8 mouse cellular contexts compared by ENCODE assay signal in genomic region chr7:137321961-137322784, GRCm38 (mm10). TPM values are rescaled to one million over a fixed set of nuclear protein-coding genes. Genes with fewer than 3 reads are reported as not detected.
DNase-seq lines count a peak whose midpoint lies in the region; ATAC-seq lines count a peak whose summit lies in the region.

No protein-coding gene starts in this region.

- H3K9ac ChIP-seq in heart, embryonic 13.5 days, result peak overlapping the region; percentile 70
- H3K9ac ChIP-seq in embryonic facial prominence, embryonic 13.5 days, result peak overlapping the region; percentile 74
- no peak overlapping the region for H3K9ac ChIP-seq in intestine, embryonic 14.5 days (ENCODE audit: low read length)

- H3K4me2 ChIP-seq in heart, embryonic 13.5 days, result peak overlapping the region; percentile 71
- H3K4me2 ChIP-seq in embryonic facial prominence, embryonic 13.5 days, result peak overlapping the region; percentile 91
- H3K4me2 ChIP-seq in intestine, embryonic 14.5 days (ENCODE audit: low read length), result peak overlapping the region; percentile 62

- H3K27ac ChIP-seq in heart, embryonic 13.5 days (replicated peaks), result no peak overlapping the region
- H3K27ac ChIP-seq in embryonic facial prominence, embryonic 13.5 days, result peak overlapping the region; percentile 51; the same call in 1 of the 2 replicates
- H3K27ac ChIP-seq in intestine, embryonic 14.5 days (ENCODE audit: low read depth), result no peak overlapping the region

- H3K36me3 ChIP-seq in heart, embryonic 13.5 days, result no peaks in the 10 kb centered on the region
- H3K36me3 ChIP-seq in embryonic facial prominence, embryonic 13.5 days, result no peaks in the 10 kb centered on the region
- H3K36me3 ChIP-seq in intestine, embryonic 14.5 days (ENCODE audit: control insufficient read depth, insufficient read depth, low read length), result no peaks in the 10 kb centered on the region

- peak overlapping the region; percentile 52 for H3K4me3 ChIP-seq in heart, embryonic 13.5 days
- H3K4me3 ChIP-seq in embryonic facial prominence, embryonic 13.5 days, result peak overlapping the region; percentile 50
- H3K4me3 ChIP-seq in intestine, embryonic 14.5 days (ENCODE audit: low read depth, low read length), result peak overlapping the region; percentile 41

- no peak for DNase-seq in heart, adult 9 months (ENCODE audit: low spot score in 2 of 2)
- DNase-seq in intestine, embryonic 14.5 days (ENCODE audit: low spot score), result peak; percentile 66
- peak; percentile 61 for DNase-seq in neural tube, embryonic 10.5 days (ENCODE audit: extremely low spot score, low spot score)
- DNase-seq in adipocyte (ENCODE audit: low spot score), result no peak
- DNase-seq in left cerebral cortex, adult 9 months (ENCODE audit: low spot score in 2 of 2), result no peak
- DNase-seq in cerebellum, adult 9-10 months, result no peak

- peaks cover 97% of the 10 kb centered on the region for H3K27me3 ChIP-seq in heart, embryonic 13.5 days (replicated peaks)
- H3K27me3 ChIP-seq in embryonic facial prominence, embryonic 13.5 days, result peaks cover 95% of the 10 kb centered on the region
- H3K27me3 ChIP-seq in intestine, embryonic 14.5 days (replicated peaks; ENCODE audit: control insufficient read depth, insufficient read depth, low read length), result peaks cover 88% of the 10 kb centered on the region

- H3K9me3 ChIP-seq in heart, embryonic 13.5 days, result no peaks in the 10 kb centered on the region
- H3K9me3 ChIP-seq in embryonic facial prominence, embryonic 13.5 days, result no peaks in the 10 kb centered on the region
- peaks cover 3% of the 10 kb centered on the region; the same call in 1 of the 2 replicates for H3K9me3 ChIP-seq in intestine, embryonic 14.5 days (ENCODE audit: control insufficient read depth, low read length)

- ATAC-seq in heart, embryonic 13.5 days (ENCODE audit: extremely low read depth, insufficient number of reproducible peaks, low FRiP score, low TSS enrichment), result no peak
- no peak for ATAC-seq in embryonic facial prominence, embryonic 13.5 days (ENCODE audit: insufficient number of reproducible peaks, insufficient read depth, low FRiP score, low TSS enrichment, low read depth)
- no peak for ATAC-seq in intestine, embryonic 14.5 days (replicated peaks; ENCODE audit: low FRiP score, low TSS enrichment, low read depth)

- H3K4me1 ChIP-seq in heart, embryonic 13.5 days, result peaks cover 49% of the 10 kb centered on the region
- peaks cover 50% of the 10 kb centered on the region for H3K4me1 ChIP-seq in embryonic facial prominence, embryonic 13.5 days
- peaks cover 14% of the 10 kb centered on the region; the same call in 1 of the 2 replicates for H3K4me1 ChIP-seq in intestine, embryonic 14.5 days (replicated peaks; ENCODE audit: control insufficient read depth, insufficient read depth, low read length)

- WGBS in heart, embryonic 13.5 days, result under 1% methylated on average over 63 of the region's 72 CpGs
- 1% methylated on average over 52 of the region's 72 CpGs for WGBS in embryonic facial prominence, embryonic 13.5 days
- WGBS in intestine, embryonic 14.5 days, result under 1% methylated on average over 55 of the region's 72 CpGs

RNA-seq across cellular contexts. Expression of gene Ebf3, which starts 7.9 kb away (rescaled TPM):
- 0.52 and 0.60 TPM in 2 replicates for polyA plus RNA-seq in heart, embryonic 13.5 days (2015; fragmentation: Nextera tagmentation; extraction: Ambion mirVana)
- 8.6 and 11.6 TPM in 2 replicates for polyA plus RNA-seq in embryonic facial prominence, embryonic 13.5 days (2015; fragmentation: Nextera tagmentation; extraction: Ambion mirVana)
- polyA plus RNA-seq in intestine, embryonic 14.5 days (2014; fragmentation: Nextera tagmentation; extraction: Ambion mirVana), result 1.1 and 1.4 TPM in 2 replicates

Comparison
In these comparisons a context has a peak if more than half of its experiments do, and no peak if none do; other contexts are left out.
1. DNase-seq: peak in intestine, embryonic 14.5 days (single experiment) and neural tube, embryonic 10.5 days (single experiment); none in heart, adult 9 months (0 of 2), adipocyte (single experiment), left cerebral cortex, adult 9 months (0 of 2) and cerebellum, adult 9-10 months (single experiment).
2. Peak in every context shown above with its lines, with median percentiles within 50 percentile points of each other: H3K4me2 ChIP-seq and H3K4me3 ChIP-seq.